Mouse (Mus musculus) fat pad, adult 2 months (tissue): Measurements from ENCODE around the gene Pirt.

Experiments used
- DNase-seq: peaks from one replicate; pipeline ENCODE4 v3.0.0-alpha.2; 2011; ENCODE audit warnings: low read depth, low spot score; ENCODE audit errors: extremely low read depth

Pirt gene

GRCm38 (mm10) chr11:66911811-66912210 is at the start of gene Pirt:
TSS of gene Pirt (plus strand) at chr11:66911981.
- DNase-seq: no peak

- DNase-seq: no peak
Measured at GRCm38 (mm10) chr11:66871701-66872100, 40.1 kb upstream of the Pirt start.

GRCm38 (mm10) chr11:66872773-66873470 is 38.9 kb upstream of the Pirt start:
- no peak for DNase-seq

- no peak for DNase-seq
Measured at GRCm38 (mm10) chr11:66881291-66881690, 30.5 kb upstream of the Pirt start.

- no peak for DNase-seq
Measured at GRCm38 (mm10) chr11:66882224-66883040, 29.3 kb upstream of the Pirt start.

- DNase-seq: no peak
Measured at GRCm38 (mm10) chr11:66892536-66892935, 19.2 kb upstream of the Pirt start.

- DNase-seq: no peak
Measured at GRCm38 (mm10) chr11:66898747-66899146, 13.0 kb upstream of the Pirt start.

GRCm38 (mm10) chr11:66899426-66899825 is 12.4 kb upstream of the Pirt start:
- DNase-seq: no peak

- DNase-seq: no peak
Measured at GRCm38 (mm10) chr11:66902801-66903200, 9.0 kb upstream of the Pirt start.

- no peak for DNase-seq
Measured at GRCm38 (mm10) chr11:66905617-66906384, 6.0 kb upstream of the Pirt start.

- no peak for DNase-seq
Measured at GRCm38 (mm10) chr11:66912531-66913458, 1.0 kb downstream of the Pirt start.

GRCm38 (mm10) chr11:66914249-66914648 is 2.5 kb downstream of the Pirt start:
- DNase-seq: no peak

- no peak for DNase-seq
Measured at GRCm38 (mm10) chr11:66920012-66920411, 8.2 kb downstream of the Pirt start.

- DNase-seq: no peak
Measured at GRCm38 (mm10) chr11:66924095-66924823, 12.5 kb downstream of the Pirt start.

GRCm38 (mm10) chr11:66928311-66928710 is 16.5 kb downstream of the Pirt start:
- DNase-seq: no peak

- DNase-seq: no peak
Measured at GRCm38 (mm10) chr11:66932827-66933599, 21.2 kb downstream of the Pirt start.

GRCm38 (mm10) chr11:66934428-66935173 is 22.8 kb downstream of the Pirt start:
- DNase-seq: peak; percentile 16

- DNase-seq: no peak
Measured at GRCm38 (mm10) chr11:66942011-66942410, 30.2 kb downstream of the Pirt start.
